Mouse (Mus musculus): ENCODE measurements around the gene Gm21719. TPM values are rescaled to one million over a fixed set of nuclear protein-coding genes. Genes with fewer than 3 reads are reported as not detected.

Gene Gm21719
- not detected in 2 replicates for polyA plus RNA-seq (2012; rRNA removed)

GRCm38 (mm10) chrY:6682772-6683171 is at the start of gene Gm21719:
Gene Gm21719 (minus strand): TSS chrY:6682872.

Other genes starting within 250 kb of the Gm21719 start
- gene Gm28919, start 99.3 kb downstream of the Gm21719 start, polyA plus RNA-seq (2012; rRNA removed), result not detected in 2 replicates
- gene Gm20830, start 235.4 kb upstream of the Gm21719 start, polyA plus RNA-seq (2012; rRNA removed), result not detected in 2 replicates

Measured in central nervous system, embryonic 18 days (tissue).